Mouse (Mus musculus): ENCODE data around the gene Tbc1d4.

The Tbc1d4 gene

DNA sequence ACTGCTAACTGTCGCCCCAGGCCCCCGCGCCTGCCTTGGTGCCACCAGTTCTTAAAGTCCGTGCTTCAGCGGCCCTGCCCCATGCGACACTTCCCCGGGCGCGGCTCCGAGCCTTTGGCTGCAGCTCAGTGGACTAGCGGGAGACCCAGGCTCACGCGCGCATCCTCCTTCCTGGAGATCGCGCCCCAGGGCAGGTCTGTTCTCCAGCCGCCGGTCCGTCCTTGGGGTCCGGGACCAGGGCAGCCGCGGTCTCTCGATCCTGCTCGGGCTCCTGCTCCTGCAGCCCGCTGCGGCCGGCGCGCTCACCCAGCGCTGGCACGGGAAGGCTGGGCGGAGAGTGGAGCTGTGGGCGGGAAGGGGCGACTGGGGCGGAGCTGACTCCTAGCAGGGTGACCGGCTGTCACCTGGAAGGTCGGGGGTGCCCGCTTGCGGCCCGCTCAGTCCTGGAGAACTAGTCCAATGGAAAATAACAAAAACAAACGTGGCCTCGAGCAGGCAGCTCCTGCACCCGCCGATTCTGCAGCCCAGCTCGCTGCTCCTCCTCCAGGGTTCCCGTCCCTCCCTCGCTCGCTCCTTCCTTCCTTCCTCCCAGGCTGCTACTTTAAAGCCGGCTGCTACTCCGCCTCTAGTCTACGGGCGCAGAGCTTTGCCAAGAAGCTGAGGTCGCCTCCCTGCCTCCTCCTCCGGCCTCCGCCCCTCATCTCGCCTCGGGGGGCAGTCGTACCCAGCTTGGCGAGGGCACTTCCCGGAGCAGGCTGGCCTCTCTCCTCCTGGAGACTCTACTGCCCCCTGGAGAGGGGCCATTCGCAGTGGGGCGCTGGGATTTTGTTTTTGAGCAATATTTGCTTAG is at the start of gene Tbc1d4:
Gene Tbc1d4 (minus strand): TSS at position 673 of the 850 bp plus-strand sequence.
- peak; percentile 86 to 91 for DNase-seq

DNA sequence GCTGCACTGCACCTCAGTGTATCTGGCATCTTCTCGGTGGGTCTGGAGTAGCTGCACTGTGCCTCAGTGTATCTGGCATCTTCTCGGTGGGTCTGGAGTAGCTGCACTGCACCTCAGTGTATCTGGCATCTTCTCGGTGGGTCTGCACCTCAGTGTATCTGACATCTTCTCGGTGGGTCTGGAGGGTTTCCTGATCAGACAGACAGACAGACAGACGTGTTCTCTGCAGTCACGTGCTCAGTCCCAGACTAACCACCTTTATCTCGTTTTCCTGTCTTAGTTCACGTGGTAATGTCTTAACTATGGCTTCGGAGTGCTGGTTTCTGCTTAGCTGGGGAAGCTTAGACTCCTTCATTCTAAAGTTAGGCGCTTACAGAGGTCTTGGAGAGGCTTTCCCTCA is 47.3 kb upstream of the Tbc1d4 start:
- DNase-seq = no peak

DNA sequence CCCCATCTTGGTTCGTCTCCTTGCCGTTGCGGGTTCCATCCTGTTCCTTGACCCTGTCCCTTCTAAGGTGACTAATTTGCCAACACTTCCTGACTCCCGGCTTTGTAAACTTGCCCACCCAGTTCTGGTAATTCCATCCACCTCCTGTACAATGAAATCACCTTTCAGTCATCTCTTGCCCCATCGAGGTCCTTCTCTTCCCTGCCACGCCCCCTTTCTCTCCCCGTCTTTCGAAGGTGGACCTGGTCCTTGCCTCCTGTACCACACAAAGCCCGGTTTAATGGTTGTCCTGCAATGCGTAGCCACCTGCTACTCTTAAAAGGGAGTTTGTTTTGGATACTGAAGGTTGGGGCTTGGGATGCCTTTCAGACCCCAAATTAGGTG is 45.5 kb upstream of the Tbc1d4 start:
- DNase-seq = peak in 1 of 2 experiments; percentile 42

DNA sequence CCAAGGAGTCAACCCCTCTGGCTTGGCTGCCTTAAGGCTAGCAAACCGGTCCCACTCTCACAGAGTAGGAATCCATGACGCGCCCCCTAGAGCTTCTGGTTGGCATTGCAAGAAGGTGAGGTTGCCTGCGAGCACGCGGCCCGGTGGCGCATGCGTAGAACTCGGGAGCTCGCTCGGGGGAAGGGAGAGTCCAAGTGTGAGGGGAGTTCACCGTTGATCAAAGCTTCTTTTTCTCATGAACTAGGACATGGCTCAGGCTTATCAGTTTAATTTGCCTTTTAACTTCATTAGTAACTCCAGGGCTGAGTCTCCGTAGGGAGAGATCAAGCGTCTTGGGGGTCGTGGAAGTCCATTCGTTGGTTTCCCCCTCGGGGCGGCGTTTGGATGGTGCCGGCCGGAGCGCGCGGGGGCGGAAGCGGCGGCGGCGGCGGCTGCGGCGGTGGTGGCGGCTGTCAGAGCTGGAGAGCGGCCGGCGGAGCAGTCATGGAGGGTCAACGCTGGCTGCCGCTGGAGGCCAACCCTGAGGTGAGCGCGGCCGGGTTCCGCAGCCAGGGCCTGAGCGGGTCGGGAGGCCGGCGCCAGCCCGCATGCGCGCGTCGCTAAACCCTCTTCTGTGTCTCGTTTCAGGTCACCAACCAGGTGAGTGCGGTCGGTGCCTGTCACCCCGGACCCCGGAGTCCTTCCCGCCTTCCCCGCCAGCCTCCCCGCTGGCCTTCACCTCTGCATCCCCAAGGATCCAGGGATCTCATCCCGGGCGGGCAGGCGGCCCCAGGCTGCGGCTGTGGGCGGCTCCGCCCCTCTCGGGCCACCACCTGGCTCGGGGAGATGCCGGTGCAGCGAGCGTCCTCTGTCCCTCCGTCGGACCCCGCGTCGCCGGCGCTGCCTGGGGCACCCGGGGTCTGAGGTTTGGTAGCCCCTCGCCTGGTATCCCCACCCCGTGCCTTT is 44.9 kb upstream of the Tbc1d4 start, which contains the start of gene Uchl3:
Gene Uchl3 (plus strand): TSS at position 387 of the 945 bp plus-strand sequence.
- peak; percentile 100 for DNase-seq

DNA sequence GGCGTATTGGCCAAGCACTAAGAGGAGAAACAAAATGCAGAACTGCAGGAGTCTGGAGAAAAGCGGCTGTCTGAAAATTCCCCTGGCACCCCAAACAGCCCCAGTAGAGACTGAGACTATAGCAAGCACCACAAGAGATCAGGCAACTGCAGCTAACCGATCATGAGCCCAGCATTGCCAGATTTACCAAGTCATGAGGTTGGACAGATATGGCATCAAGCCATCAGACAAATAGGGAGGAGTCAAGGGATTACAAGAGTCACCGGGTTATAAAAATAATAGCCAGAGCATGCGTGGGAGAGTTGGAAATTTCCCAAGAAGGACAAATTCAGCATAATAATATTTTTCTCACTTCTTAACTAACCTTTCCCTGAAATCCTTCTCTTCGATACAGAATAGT is 43.6 kb upstream of the Tbc1d4 start:
- no peak for DNase-seq

DNA sequence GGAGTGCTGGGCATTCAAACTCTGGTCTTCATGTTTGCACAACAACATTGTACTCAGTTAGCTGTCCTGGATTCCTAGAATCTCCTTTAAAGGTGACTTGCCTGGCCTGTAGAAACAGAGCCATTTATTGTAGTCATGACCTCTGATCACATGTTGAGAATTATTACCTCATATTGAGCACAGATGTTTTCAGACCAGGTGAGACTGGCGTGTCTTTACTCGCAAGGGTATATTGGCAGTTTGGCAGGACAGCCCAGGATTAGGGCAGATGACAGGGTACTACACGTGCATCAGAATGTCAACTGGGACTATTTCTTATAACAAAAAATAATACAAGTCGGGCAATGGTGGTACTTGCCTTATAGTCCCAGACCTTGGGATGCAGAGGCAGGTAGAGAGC is 41.6 kb upstream of the Tbc1d4 start:
- no peak for DNase-seq

DNA sequence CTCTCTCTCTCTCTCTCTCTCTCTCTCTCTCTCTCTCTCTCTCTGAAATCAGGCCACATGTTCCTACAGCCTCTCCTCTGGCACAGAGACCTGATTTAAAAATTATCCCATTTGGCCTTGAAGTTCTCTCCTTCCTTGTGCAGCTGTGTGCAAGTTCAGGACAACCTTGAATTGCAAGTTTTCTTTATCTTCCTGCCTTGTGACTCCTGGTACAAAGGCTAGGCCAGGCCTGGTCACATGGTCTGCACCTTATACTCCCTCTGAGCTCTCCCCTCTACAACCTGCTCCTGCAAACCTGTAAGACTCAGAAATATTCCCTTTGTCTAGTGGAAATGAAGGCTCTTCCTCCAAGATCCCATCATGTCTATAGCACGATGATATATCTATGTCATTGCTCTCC is 36.0 kb upstream of the Tbc1d4 start:
- no peak for DNase-seq

DNA sequence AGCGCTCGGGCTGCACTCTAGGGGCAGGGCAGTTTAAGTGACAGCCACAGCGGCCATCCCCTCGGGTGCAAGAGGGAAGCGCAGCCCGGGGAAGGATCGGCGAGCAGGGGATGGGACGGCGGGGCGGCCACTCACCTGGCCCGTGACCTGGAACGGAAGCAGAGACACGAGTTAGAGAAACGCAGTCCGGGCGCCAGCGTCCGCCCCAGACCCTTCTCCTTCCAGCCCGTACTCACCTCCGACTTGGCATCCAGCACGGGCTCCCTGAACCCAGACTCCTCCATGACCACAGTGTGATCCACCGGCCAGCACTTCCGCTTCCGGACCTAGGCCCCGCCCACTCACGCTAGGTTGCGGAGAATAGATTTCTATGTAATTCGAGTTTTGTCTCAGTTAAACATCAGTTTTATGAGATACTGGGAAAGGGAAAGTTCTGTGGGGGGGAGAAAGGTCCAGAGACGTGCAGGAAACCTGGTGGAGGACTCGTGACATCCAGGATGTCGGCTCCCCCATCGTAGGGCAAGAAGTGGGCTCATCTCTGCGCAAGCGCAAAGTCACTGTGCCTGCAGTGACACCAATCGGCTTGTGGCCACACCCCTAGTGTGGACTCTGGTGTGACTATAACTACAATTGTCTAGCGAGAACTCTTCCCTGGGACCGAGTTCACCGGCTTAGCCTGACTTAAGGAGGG is 31.3 kb upstream of the Tbc1d4 start, which contains the start of gene Commd6:
Gene Commd6 (minus strand): TSS at position 534 of the 691 bp plus-strand sequence.
- DNase-seq = peak; percentile 92 to 93

DNA sequence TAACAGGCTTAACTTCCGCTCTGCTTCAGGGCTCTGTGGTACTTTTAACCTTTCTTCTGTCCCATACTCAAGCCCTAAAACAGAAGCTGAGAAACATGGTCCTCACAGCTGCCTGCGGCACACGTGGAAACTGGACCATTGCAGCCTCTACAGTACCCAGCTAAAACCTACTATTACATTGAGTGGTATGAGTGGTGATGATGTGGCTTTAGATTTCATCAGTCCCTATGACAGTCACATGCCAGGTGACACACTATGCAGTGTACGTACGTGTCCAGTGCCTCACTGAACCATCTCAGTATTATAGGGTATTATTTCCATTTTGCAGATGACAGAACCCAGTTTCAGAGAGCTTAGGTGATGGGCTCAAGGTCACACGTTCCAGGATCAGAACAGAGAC is 28.4 kb upstream of the Tbc1d4 start:
- no peak for DNase-seq

DNA sequence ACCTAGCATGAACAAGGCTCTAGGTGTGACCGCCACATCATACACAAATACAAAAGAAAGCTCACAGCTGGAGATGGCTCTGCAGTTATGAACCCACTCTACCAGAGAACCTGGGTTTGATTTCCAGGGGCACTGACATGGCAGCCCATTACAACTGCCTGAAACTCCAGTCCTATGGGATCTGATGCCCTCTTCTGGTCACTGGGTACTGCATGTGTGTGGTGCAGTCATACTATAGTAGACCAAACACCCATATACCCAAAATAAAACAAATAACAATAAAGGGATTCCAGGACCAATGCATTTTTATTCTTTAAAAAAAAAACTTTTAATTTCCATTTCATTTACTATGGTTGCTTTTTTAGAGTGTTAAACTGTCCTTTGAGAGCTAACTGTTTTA is 26.8 kb upstream of the Tbc1d4 start:
- peak; percentile 11 to 18 for DNase-seq

DNA sequence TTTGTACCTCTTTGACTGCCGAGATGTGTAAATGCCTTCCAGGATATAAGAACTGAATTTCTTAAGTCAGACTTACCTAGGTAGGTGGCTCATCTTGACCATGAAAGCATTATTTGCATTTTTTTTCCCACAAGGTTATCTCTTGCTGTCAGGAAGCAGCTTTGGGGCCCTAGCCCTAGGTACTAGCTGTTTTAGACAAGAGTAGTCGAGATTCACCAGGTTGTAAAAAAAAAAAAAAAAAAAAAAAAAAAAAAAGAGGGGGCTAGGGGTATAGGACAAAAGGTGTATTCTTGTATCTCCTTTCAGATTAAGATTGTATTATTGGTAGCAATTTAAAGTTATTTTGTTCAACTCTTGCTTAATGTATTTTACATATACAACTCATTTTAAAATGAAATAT is 21.6 kb upstream of the Tbc1d4 start:
- DNase-seq = no peak

DNA sequence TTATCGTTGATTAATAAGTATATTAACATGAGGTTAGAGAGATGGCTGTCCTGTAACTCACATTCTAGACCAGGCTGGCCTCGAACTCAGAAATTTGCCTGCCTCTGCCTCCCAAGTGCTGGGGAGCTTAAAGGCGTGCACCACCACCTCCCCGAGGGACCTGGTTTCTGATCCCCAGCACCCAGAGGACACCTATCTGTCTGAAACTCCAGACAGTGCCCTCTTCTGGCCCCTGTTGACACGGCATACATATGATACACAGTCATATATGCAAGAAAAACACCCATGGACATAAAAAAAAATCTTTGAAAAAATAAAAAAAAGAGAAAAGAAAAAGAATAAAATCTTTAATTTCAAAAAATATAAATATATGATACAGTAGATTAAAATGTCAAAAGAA is 8.7 kb upstream of the Tbc1d4 start:
- no peak for DNase-seq

DNA sequence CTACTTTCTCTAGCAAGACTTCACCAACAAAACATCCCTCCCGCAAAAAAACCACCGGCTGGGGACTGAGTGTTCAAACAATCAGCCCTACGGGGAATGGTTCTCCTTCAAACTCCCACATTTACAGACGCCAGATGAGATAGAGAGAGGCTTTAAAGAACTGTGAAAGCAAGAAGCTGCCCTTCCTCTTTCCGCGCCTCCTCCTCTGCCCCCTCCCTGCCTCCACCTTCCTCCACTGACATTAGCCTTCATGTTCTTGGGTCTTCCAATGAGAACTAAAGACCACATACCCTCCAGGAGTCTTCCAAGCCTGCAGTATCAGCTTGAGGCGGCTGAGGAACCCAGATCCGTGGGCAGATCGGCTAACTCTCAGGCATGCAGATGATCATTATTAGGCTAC is 7.2 kb upstream of the Tbc1d4 start:
- DNase-seq = no peak

DNA sequence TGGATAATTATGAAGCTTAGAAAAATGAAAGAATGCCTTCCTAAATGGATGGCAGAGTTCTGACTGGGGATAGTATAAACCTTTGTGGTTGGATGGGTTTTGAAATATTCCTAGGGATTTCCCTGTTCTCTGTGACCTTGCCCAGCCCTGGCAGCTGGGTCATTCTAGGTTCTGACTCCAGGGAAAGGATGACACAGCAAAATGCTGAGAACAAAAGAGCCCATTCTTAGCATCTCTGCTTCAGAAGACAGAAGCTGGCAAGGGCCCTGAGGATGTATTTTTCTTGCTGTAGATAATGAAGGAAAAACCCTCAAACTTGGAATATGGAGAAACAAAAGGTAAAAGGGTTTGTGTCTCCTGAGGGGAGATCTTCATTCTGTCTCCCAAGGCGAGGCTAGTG is 4.2 kb upstream of the Tbc1d4 start:
- DNase-seq = no peak

DNA sequence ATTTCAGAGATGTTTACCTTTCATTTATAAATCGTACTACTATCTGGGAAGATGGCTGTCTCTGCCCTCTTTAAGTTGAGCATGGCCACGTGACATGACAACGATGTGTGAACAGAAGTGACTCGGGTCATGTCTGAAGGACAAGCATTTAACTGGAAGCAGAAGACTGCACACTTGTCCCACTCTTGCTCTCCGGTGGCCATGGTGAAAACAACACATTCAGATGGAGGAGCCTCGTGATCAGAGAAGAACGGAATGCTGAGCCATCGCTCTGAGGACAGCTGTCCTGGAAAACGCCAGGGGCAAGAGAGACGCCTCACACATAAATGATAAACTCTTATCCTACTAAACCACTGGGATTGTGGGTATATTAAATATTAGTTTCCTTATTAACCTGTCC is 1.7 kb upstream of the Tbc1d4 start:
- DNase-seq = no peak

DNA sequence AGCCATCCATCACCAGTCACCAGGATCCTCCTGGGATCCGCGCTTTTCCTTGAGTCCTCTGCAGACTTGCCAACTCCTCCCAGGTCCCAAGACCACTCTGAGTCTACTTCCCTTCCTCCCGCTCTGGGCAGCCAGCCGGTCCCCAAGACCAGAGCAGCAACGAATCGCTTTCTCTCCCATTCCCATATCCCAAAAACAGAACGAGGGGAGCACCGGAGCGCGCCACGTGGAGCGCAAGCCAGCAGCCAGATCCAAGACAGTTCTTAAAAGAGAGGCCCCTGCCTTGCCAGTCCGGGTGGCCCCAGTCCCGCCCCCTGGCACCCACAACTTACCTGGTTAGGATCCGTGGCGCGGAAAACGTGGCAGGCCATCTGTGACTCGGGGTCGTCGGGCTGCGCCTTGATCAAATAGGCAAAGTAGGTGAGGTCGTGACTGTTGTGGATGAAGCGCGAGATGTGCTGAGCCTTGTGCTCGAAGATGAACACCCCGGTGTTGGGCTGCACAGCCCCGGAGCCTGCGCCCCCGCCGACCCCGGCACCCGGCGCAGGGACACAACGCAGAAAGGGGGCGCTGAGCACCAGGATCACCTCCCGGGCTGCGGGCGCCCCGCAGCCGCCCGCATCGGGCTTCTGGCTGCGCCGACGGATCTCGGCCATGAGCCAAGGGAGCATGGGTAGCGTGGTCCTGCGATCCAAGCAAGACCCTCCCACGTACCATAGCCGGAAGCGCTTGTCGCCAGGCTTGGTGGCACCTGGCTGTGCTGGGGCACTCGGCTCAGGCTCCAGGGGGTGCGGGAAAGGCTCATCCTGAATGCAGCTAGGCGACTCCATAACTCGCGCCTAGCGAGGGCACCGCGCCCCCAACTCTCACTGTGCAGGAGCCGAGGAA is 1.1 kb downstream of the Tbc1d4 start:
- peak; percentile 61 to 62 for DNase-seq

DNA sequence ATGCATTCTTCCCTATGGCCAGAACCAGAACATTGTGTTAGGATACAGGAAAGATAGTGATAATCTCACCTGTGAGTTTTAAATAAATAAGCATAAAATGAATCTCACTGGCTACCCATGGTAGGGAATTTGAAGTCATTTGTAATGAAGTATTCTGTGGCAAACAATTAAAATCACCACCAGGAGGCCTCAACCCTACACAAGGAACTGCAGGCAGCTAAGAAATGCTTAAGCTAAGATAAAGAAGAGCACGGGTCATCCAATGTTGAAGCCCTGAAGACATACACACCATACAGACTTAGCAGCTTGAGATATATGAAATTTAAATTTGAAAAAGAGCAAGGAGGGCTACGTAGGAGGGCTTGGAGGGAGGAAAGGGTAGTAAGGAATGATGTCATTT is 3.1 kb downstream of the Tbc1d4 start:
- no peak for DNase-seq

DNA sequence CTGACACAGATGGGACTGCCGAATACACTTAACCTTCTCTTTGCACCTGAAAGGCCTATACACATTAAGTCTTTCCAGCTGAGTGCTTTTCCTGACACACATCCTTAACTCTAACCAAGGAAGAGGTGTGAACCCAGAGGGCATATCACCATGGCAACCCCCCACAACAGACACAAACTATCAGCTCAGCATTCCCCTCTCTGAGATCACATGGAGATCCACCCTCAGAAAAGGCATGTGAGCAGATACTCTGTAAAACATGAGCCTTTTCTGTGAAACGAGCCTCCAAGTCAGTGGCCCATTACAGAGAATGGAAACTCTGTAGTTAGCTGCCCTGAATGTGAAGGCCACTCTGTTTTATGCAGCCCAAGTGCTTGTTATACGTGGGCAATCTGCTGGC is 6.1 kb downstream of the Tbc1d4 start:
- no peak for DNase-seq

DNA sequence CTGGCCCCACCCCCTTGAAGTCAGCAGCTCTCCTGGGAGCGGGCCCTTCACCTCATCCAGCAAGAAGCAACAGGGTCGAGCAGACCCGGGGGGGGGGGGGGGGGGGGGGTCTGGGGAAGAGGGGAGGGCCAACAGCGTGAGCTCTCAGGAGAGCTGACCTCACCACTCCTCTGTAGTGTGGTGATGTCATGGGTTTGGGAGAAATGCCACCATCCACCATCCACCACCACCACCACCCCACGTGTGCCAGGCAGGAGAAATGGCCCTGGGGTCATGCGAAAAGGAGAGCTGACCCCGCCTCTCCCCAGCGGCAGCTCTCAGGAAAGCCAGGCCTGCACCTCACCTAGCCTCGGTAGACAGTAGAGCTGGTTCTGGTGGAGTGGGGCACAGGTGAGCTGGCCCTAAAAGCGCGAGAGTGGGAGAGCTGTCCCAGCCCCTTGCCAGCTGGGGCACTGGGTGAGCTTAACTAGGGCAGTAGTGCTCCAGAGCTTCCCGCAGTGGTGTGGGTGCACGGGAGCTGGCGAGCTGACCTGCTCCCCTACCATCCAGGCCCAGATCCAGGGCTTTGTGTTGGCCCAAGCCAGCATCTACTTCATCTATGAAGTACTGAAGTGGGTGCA is 11.8 kb downstream of the Tbc1d4 start:
- no peak for DNase-seq

DNA sequence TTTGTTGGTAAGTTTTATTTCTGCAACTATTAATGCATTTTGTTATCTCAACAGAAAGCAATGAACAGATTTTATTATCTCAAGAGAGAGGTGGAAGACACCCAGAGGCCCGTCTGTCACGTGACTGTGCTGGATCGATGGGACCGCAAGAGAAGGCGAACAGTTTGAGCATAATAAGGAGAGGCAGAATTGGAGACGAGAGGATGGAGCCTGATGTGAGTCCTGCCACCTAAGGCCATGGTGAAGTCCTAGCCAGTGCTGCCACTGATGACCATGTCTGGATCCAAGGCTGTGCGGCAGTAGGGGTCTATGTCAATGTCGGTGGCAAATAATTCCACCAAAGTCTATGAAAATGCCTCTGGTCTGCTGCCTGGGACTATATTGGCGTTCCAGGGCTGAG is 12.3 kb downstream of the Tbc1d4 start:
- no peak for DNase-seq

DNA sequence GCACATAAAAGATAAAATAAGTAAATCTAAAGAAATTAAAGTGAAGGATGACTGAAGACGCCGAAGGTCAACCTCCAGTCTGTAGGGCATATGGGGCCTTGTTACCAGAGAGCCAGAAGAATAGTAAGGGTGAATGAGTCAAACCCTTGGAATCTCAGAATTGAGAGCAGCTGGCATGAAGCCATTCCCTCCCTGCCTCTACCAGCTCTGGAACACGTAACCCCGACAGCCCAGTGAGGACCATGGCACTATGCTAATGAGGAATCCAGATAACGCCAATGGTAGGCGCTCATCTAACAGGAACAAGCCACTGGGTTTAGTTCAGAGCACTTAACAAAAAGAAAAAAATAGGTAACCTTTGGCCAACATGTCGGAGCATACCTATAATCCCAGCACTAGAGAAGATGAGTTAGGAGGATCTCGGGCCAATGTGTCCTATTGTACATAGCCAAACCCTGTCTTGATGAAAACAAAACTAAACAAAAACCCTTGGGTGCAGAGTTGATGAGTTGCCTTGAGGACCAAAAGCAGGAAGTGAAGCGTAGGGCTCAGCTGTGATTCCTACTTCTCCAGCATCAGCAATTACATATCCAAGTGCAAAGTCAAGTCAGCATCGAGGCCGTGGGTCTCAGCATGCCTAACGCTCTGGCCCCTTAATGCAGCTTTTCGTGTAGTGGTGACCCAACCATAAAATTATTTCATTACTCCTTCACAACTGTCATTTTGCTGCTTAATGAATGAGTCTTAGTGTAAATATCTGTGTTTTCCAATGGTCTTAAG is 13.5 kb downstream of the Tbc1d4 start:
- DNase-seq = no peak

Measured in cerebellum, postnatal 14 days (tissue).